Mouse (Mus musculus): Measurements from ENCODE around the gene Uqcr10. TPM values are rescaled to one million over a fixed set of nuclear protein-coding genes. Genes with fewer than 3 reads are reported as not detected.

Gene Uqcr10
- polyA plus RNA-seq, 1 experiment from 2014 or later, result 971 TPM

Other genes with a start within 250 kb of the Uqcr10 start
- gene Mtmr3, start 109.5 kb downstream of the Uqcr10 start, polyA plus RNA-seq (2015; fragmentation: Nextera tagmentation; extraction: Ambion mirVana), result 24.0 and 25.8 TPM in 2 replicates
- gene Gm11032, start 84.3 kb downstream of the Uqcr10 start, polyA plus RNA-seq (2015; fragmentation: Nextera tagmentation; extraction: Ambion mirVana), result not detected in 2 replicates
- 34.2 and 37.1 TPM in 2 replicates for gene Ascc2, start 66.6 kb downstream of the Uqcr10 start, polyA plus RNA-seq (2015; fragmentation: Nextera tagmentation; extraction: Ambion mirVana)
- gene Zmat5, start 336 bp upstream of the Uqcr10 start, polyA plus RNA-seq (2015; fragmentation: Nextera tagmentation; extraction: Ambion mirVana), result 61.4 and 68.2 TPM in 2 replicates
- 0.15 and 0.27 TPM in 2 replicates for gene Cabp7, start 42.4 kb upstream of the Uqcr10 start, polyA plus RNA-seq (2015; fragmentation: Nextera tagmentation; extraction: Ambion mirVana)
- gene Nf2, start 145.2 kb upstream of the Uqcr10 start, polyA plus RNA-seq (2015; fragmentation: Nextera tagmentation; extraction: Ambion mirVana), result 39.6 and 43.4 TPM in 2 replicates
- 53.4 and 57.0 TPM in 2 replicates for gene Nipsnap1, start 169.6 kb upstream of the Uqcr10 start, polyA plus RNA-seq (2015; fragmentation: Nextera tagmentation; extraction: Ambion mirVana)
- 29.8 and 30.3 TPM in 2 replicates for gene Thoc5, start 191.0 kb upstream of the Uqcr10 start, polyA plus RNA-seq (2015; fragmentation: Nextera tagmentation; extraction: Ambion mirVana)
- gene Nefh, start 243.7 kb upstream of the Uqcr10 start, polyA plus RNA-seq (2015; fragmentation: Nextera tagmentation; extraction: Ambion mirVana), result 0.30 and 0.45 TPM in 2 replicates